Mouse (Mus musculus): ENCODE measurements around the gene Mbtps1. TPM values are rescaled to one million over a fixed set of nuclear protein-coding genes. Genes with fewer than 3 reads are reported as not detected.

Gene Mbtps1
- polyA plus RNA-seq, 1 experiment: 40.5 TPM

- Histone ChIP-seq H3K27ac (ENCODE audit: insufficient read depth, low read length) (no peak overlapping the region), H3K36me3 (ENCODE audit: control insufficient read depth, insufficient read depth, low read length) (no peaks in the 10 kb centered on the region), H3K4me3 (ENCODE audit: extremely low read depth, insufficient read depth, insufficient read length) (no peak overlapping the region), H3K4me1 (ENCODE audit: control insufficient read depth, insufficient read depth, insufficient read length) (no peaks in the 10 kb centered on the region), H3K27me3 (ENCODE audit: control insufficient read depth, insufficient read depth, low read length) (no peaks in the 10 kb centered on the region)
- no peak for DNase-seq (ENCODE audit: low read depth in 1 of 2, low spot score in 2 of 2)
- no peak for TF ChIP-seq CTCF (IDR thresholded peaks at IDR 0.05; ENCODE audit: extremely low read depth, insufficient read depth, insufficient read length, insufficient replicate concordance)
- no peak for TF ChIP-seq POLR2A (IDR thresholded peaks at IDR 0.05; ENCODE audit: low read depth, low read length)
- WGBS: 59% methylated on average over 2 of the region's 2 CpGs
These were observed 58.7 kb downstream of the Mbtps1 start for GRCm38 (mm10) chr8:119499836-119500235.

- H3K4me3 ChIP-seq (ENCODE audit: extremely low read depth, insufficient read depth, insufficient read length): no peak overlapping the region
- H3K27me3 ChIP-seq (ENCODE audit: control insufficient read depth, insufficient read depth, low read length): no peaks in the 10 kb centered on the region
- no peaks in the 10 kb centered on the region for H3K36me3 ChIP-seq (ENCODE audit: control insufficient read depth, insufficient read depth, low read length)
- no peak overlapping the region for H3K27ac ChIP-seq (ENCODE audit: insufficient read depth, low read length)
- peak; percentile 7 to 57 for DNase-seq (ENCODE audit: low read depth in 1 of 2, low spot score in 2 of 2)
- TF ChIP-seq CTCF (IDR thresholded peaks at IDR 0.05; ENCODE audit: extremely low read depth, insufficient read depth, insufficient read length, insufficient replicate concordance): peak; percentile 83; the same call in 1 of the 2 replicates
- TF ChIP-seq POLR2A (IDR thresholded peaks at IDR 0.05; ENCODE audit: low read depth, low read length): no peak
- no peaks in the 10 kb centered on the region for H3K4me1 ChIP-seq (ENCODE audit: control insufficient read depth, insufficient read depth, insufficient read length)
- WGBS: 27% methylated on average over 6 of the region's 6 CpGs
These were observed 61.7 kb downstream of the Mbtps1 start for GRCm38 (mm10) chr8:119496848-119497247.

- no peak for DNase-seq (ENCODE audit: low read depth in 1 of 2, low spot score in 2 of 2)
- no peak for TF ChIP-seq CTCF (IDR thresholded peaks at IDR 0.05; ENCODE audit: extremely low read depth, insufficient read depth, insufficient read length, insufficient replicate concordance)
- TF ChIP-seq POLR2A (IDR thresholded peaks at IDR 0.05; ENCODE audit: low read depth, low read length): no peak
- Histone ChIP-seq H3K36me3 (ENCODE audit: control insufficient read depth, insufficient read depth, low read length) (no peaks in the 10 kb centered on the region), H3K27me3 (ENCODE audit: control insufficient read depth, insufficient read depth, low read length) (no peaks in the 10 kb centered on the region), H3K4me1 (ENCODE audit: control insufficient read depth, insufficient read depth, insufficient read length) (0 out of 2 replicates have a peak, but pooled peaks cover 2% of the 10 kb centered on the region), H3K27ac (ENCODE audit: insufficient read depth, low read length) (no peak overlapping the region), H3K4me3 (ENCODE audit: extremely low read depth, insufficient read depth, insufficient read length) (no peak overlapping the region)
- WGBS: 82% methylated on average over 7 of the region's 7 CpGs
These were observed 71.4 kb downstream of the Mbtps1 start for GRCm38 (mm10) chr8:119487093-119487492.

GRCm38 (mm10) chr8:119484145-119484896 lies 74.2 kb downstream of the Mbtps1 start:
- H3K36me3 ChIP-seq (ENCODE audit: control insufficient read depth, insufficient read depth, low read length): no peaks in the 10 kb centered on the region
- no peak for TF ChIP-seq CTCF (IDR thresholded peaks at IDR 0.05; ENCODE audit: extremely low read depth, insufficient read depth, insufficient read length, insufficient replicate concordance)
- no peak for TF ChIP-seq POLR2A (IDR thresholded peaks at IDR 0.05; ENCODE audit: low read depth, low read length)
- H3K27ac ChIP-seq (ENCODE audit: insufficient read depth, low read length): no peak overlapping the region
- WGBS: 71% methylated on average over 11 of the region's 11 CpGs
- H3K4me1 ChIP-seq (ENCODE audit: control insufficient read depth, insufficient read depth, insufficient read length): 0 out of 2 replicates have a peak, but pooled peaks cover 2% of the 10 kb centered on the region
- no peak overlapping the region for H3K4me3 ChIP-seq (ENCODE audit: extremely low read depth, insufficient read depth, insufficient read length)
- no peaks in the 10 kb centered on the region for H3K27me3 ChIP-seq (ENCODE audit: control insufficient read depth, insufficient read depth, low read length)
- DNase-seq (ENCODE audit: low read depth in 1 of 2, low spot score in 2 of 2): peak; percentile 12 to 25

- TF ChIP-seq POLR2A (IDR thresholded peaks at IDR 0.05; ENCODE audit: low read depth, low read length) (no peak), CTCF (IDR thresholded peaks at IDR 0.05; ENCODE audit: extremely low read depth, insufficient read depth, insufficient read length, insufficient replicate concordance) (no peak)
- no peak for DNase-seq (ENCODE audit: low read depth in 1 of 2, low spot score in 2 of 2)
- Histone ChIP-seq H3K27me3 (ENCODE audit: control insufficient read depth, insufficient read depth, low read length) (no peaks in the 10 kb centered on the region), H3K36me3 (ENCODE audit: control insufficient read depth, insufficient read depth, low read length) (no peaks in the 10 kb centered on the region), H3K27ac (ENCODE audit: insufficient read depth, low read length) (no peak overlapping the region), H3K4me1 (ENCODE audit: control insufficient read depth, insufficient read depth, insufficient read length) (no peaks in the 10 kb centered on the region), H3K4me3 (ENCODE audit: extremely low read depth, insufficient read depth, insufficient read length) (no peak overlapping the region)
- 30% methylated on average over 5 of the region's 5 CpGs for WGBS
These were observed 79.9 kb downstream of the Mbtps1 start for GRCm38 (mm10) chr8:119478684-119479083.

GRCm38 (mm10) chr8:119468091-119468490 lies 90.4 kb downstream of the Mbtps1 start:
- Histone ChIP-seq H3K27me3 (ENCODE audit: control insufficient read depth, insufficient read depth, low read length) (0 out of 2 replicates have a peak, but pooled peaks cover 4% of the 10 kb centered on the region), H3K27ac (ENCODE audit: insufficient read depth, low read length) (no peak overlapping the region), H3K4me3 (ENCODE audit: extremely low read depth, insufficient read depth, insufficient read length) (no peak overlapping the region), H3K4me1 (ENCODE audit: control insufficient read depth, insufficient read depth, insufficient read length) (no peaks in the 10 kb centered on the region), H3K36me3 (ENCODE audit: control insufficient read depth, insufficient read depth, low read length) (no peaks in the 10 kb centered on the region)
- TF ChIP-seq CTCF (IDR thresholded peaks at IDR 0.05; ENCODE audit: extremely low read depth, insufficient read depth, insufficient read length, insufficient replicate concordance) (no peak), POLR2A (IDR thresholded peaks at IDR 0.05; ENCODE audit: low read depth, low read length) (no peak)
- DNase-seq (ENCODE audit: low read depth in 1 of 2, low spot score in 2 of 2): no peak
- 86% methylated on average over 8 of the region's 8 CpGs for WGBS

GRCm38 (mm10) chr8:119466794-119467193 lies 91.7 kb downstream of the Mbtps1 start:
- 88% methylated on average over 10 of the region's 10 CpGs for WGBS
- Histone ChIP-seq H3K27ac (ENCODE audit: insufficient read depth, low read length) (no peak overlapping the region), H3K4me3 (ENCODE audit: extremely low read depth, insufficient read depth, insufficient read length) (no peak overlapping the region), H3K4me1 (ENCODE audit: control insufficient read depth, insufficient read depth, insufficient read length) (no peaks in the 10 kb centered on the region), H3K36me3 (ENCODE audit: control insufficient read depth, insufficient read depth, low read length) (no peaks in the 10 kb centered on the region), H3K27me3 (ENCODE audit: control insufficient read depth, insufficient read depth, low read length) (0 out of 2 replicates have a peak, but pooled peaks cover 4% of the 10 kb centered on the region)
- TF ChIP-seq CTCF (IDR thresholded peaks at IDR 0.05; ENCODE audit: extremely low read depth, insufficient read depth, insufficient read length, insufficient replicate concordance) (no peak), POLR2A (IDR thresholded peaks at IDR 0.05; ENCODE audit: low read depth, low read length) (no peak)
- no peak for DNase-seq (ENCODE audit: low read depth in 1 of 2, low spot score in 2 of 2)
